Mouse (Mus musculus) neural tube, embryonic 10.5 days (tissue): ENCODE measurements around the gene Dnah2.

Experiments used
- DNase-seq: peaks from one replicate; pipeline ENCODE4 v3.0.0-alpha.2; 2017; ENCODE audit warnings: low spot score; ENCODE audit errors: extremely low spot score

The Dnah2 gene

GRCm38 (mm10) chr11:69395634-69396373 lies 153.1 kb downstream of the Dnah2 start:
- DNase-seq, result peak; percentile 96

GRCm38 (mm10) chr11:69395235-69395633 lies 153.7 kb downstream of the Dnah2 start, which contains the start of the genes Naa38 and Cyb5d1:
Gene Naa38 (plus strand): TSS chr11:69395487.
Gene Cyb5d1 (minus strand): TSS chr11:69395631.
- peak; percentile 86 for DNase-seq

- DNase-seq, result peak; percentile 58
These were observed 154.2 kb downstream of the Dnah2 start for GRCm38 (mm10) chr11:69394591-69395167.

- DNase-seq, result peak; percentile 59
These were observed 158.4 kb downstream of the Dnah2 start for GRCm38 (mm10) chr11:69390400-69391034.

- DNase-seq, result no peak
These were observed 159.1 kb downstream of the Dnah2 start for GRCm38 (mm10) chr11:69389531-69390399.

- no peak for DNase-seq
These were observed 160.2 kb downstream of the Dnah2 start for GRCm38 (mm10) chr11:69388680-69389079.

- DNase-seq, result no peak
These were observed 162.2 kb downstream of the Dnah2 start for GRCm38 (mm10) chr11:69386758-69387157.

GRCm38 (mm10) chr11:69384979-69385378 lies 163.9 kb downstream of the Dnah2 start:
- no peak for DNase-seq

GRCm38 (mm10) chr11:69382478-69383105 lies 166.3 kb downstream of the Dnah2 start:
- DNase-seq, result no peak

- DNase-seq, result no peak
These were observed 167.6 kb downstream of the Dnah2 start for GRCm38 (mm10) chr11:69381356-69381755.

- no peak for DNase-seq
These were observed 169.3 kb downstream of the Dnah2 start for GRCm38 (mm10) chr11:69379600-69379999.

- no peak for DNase-seq
These were observed 171.1 kb downstream of the Dnah2 start for GRCm38 (mm10) chr11:69377766-69378165.

GRCm38 (mm10) chr11:69375646-69376045 lies 173.3 kb downstream of the Dnah2 start:
- DNase-seq, result no peak

- DNase-seq, result no peak
These were observed 175.5 kb downstream of the Dnah2 start for GRCm38 (mm10) chr11:69373223-69373965.

- DNase-seq, result no peak
These were observed 176.1 kb downstream of the Dnah2 start for GRCm38 (mm10) chr11:69372780-69373170.

GRCm38 (mm10) chr11:69372056-69372779 lies 176.7 kb downstream of the Dnah2 start:
- DNase-seq, result no peak

- peak; percentile 31 for DNase-seq
These were observed 177.3 kb downstream of the Dnah2 start for GRCm38 (mm10) chr11:69371601-69372000.

GRCm38 (mm10) chr11:69370817-69371215 lies 178.1 kb downstream of the Dnah2 start:
- no peak for DNase-seq
